ENCODE assay signal across 8 mouse cellular contexts in genomic region chr6:30402091-30402491, GRCm38 (mm10). TPM values are rescaled to one million over a fixed set of nuclear protein-coding genes. Genes with fewer than 3 reads are reported as not detected.
DNase-seq lines count a peak whose midpoint lies in the region; ATAC-seq lines count a peak whose summit lies in the region.

No protein-coding gene starts in this region.

- DNase-seq in kidney, postnatal 10 days: peak; percentile 66
- no peak for DNase-seq in kidney, adult 11 months
- peak; percentile 60 for DNase-seq in adipocyte (ENCODE audit: low spot score)
- peak; percentile 37 for DNase-seq in forebrain, embryonic 14.5 days (ENCODE audit: low spot score)
- no peak for DNase-seq in liver, embryonic 11.5 days (ENCODE audit: low spot score)
- no peak for DNase-seq in layer of hippocampus, postnatal 10 days (ENCODE audit: low spot score in 2 of 2)
- DNase-seq in Muller cell, postnatal 12 days (ENCODE audit: inconsistent ontology term): no peak

- H3K4me2 ChIP-seq in forebrain, embryonic 14.5 days (ENCODE audit: low read length): peak overlapping the region; percentile 70
- peak overlapping the region; percentile 80 for H3K4me2 ChIP-seq in liver, embryonic 11.5 days
- peak overlapping the region; percentile 60 for H3K4me2 ChIP-seq in neural tube, embryonic 15.5 days

- no peaks in the 10 kb centered on the region for H3K36me3 ChIP-seq in forebrain, embryonic 14.5 days (ENCODE audit: control insufficient read depth, insufficient read depth, low read length)
- H3K36me3 ChIP-seq in liver, embryonic 11.5 days (ENCODE audit: control insufficient read depth, insufficient read depth, low read length): no peaks in the 10 kb centered on the region
- H3K36me3 ChIP-seq in neural tube, embryonic 15.5 days: no peaks in the 10 kb centered on the region

- H3K4me1 ChIP-seq in forebrain, embryonic 14.5 days (ENCODE audit: control insufficient read depth, insufficient read depth, low read length): peaks cover 5% of the 10 kb centered on the region; the same call in 1 of the 2 replicates
- peaks cover 7% of the 10 kb centered on the region for H3K4me1 ChIP-seq in liver, embryonic 11.5 days (replicated peaks; ENCODE audit: control insufficient read depth, insufficient read depth, low read length)
- peaks cover 19% of the 10 kb centered on the region for H3K4me1 ChIP-seq in neural tube, embryonic 15.5 days

- peak overlapping the region; percentile 98 for H3K9ac ChIP-seq in forebrain, embryonic 14.5 days (ENCODE audit: low read length)
- peak overlapping the region; percentile 90 for H3K9ac ChIP-seq in liver, embryonic 11.5 days (ENCODE audit: low read depth, low read length)
- peak overlapping the region; percentile 97 for H3K9ac ChIP-seq in neural tube, embryonic 15.5 days (replicated peaks)

- under 1% methylated on average over 29 of the region's 29 CpGs for WGBS in forebrain, embryonic 14.5 days
- WGBS in liver, embryonic 11.5 days: under 1% methylated on average over 29 of the region's 29 CpGs
- WGBS in neural tube, embryonic 15.5 days: 1% methylated on average over 29 of the region's 29 CpGs

- ATAC-seq in forebrain, embryonic 14.5 days: no peak
- ATAC-seq in liver, embryonic 11.5 days (replicated peaks; ENCODE audit: low FRiP score): peak; percentile 46
- peak; percentile 16 for ATAC-seq in neural tube, embryonic 15.5 days (ENCODE audit: low FRiP score)

- H3K4me3 ChIP-seq in forebrain, embryonic 14.5 days (ENCODE audit: low read depth, low read length): peak overlapping the region; percentile 100
- H3K4me3 ChIP-seq in liver, embryonic 11.5 days (ENCODE audit: low read depth, low read length): peak overlapping the region; percentile 99
- peak overlapping the region; percentile 98 for H3K4me3 ChIP-seq in neural tube, embryonic 15.5 days (replicated peaks)

- H3K9me3 ChIP-seq in forebrain, embryonic 14.5 days (replicated peaks; ENCODE audit: control insufficient read depth, low read length): no peaks in the 10 kb centered on the region
- H3K9me3 ChIP-seq in liver, embryonic 11.5 days (ENCODE audit: control insufficient read depth, low read length): no peaks in the 10 kb centered on the region
- H3K9me3 ChIP-seq in neural tube, embryonic 15.5 days (replicated peaks): no peaks in the 10 kb centered on the region

- H3K27me3 ChIP-seq in forebrain, embryonic 14.5 days (replicated peaks; ENCODE audit: control insufficient read depth, insufficient read depth, low read length): no peaks in the 10 kb centered on the region
- no peaks in the 10 kb centered on the region for H3K27me3 ChIP-seq in liver, embryonic 11.5 days (replicated peaks; ENCODE audit: control insufficient read depth, insufficient read depth, low read length)
- H3K27me3 ChIP-seq in neural tube, embryonic 15.5 days (replicated peaks): no peaks in the 10 kb centered on the region

- H3K27ac ChIP-seq in forebrain, embryonic 14.5 days (ENCODE audit: low read depth, low read length): peak overlapping the region; percentile 96
- peak overlapping the region; percentile 91 for H3K27ac ChIP-seq in liver, embryonic 11.5 days (ENCODE audit: low read depth, low read length)
- H3K27ac ChIP-seq in neural tube, embryonic 15.5 days (replicated peaks): peak overlapping the region; percentile 94

RNA-seq across cellular contexts. Expression of gene Klhdc10, which starts 0.4 kb away (rescaled TPM):
- 35.2 and 41.1 TPM in 2 replicates for polyA plus RNA-seq in forebrain, embryonic 14.5 days (2014; fragmentation: Nextera tagmentation; extraction: Ambion mirVana)
- 19.2 and 20.8 TPM in 2 replicates for polyA plus RNA-seq in liver, embryonic 11.5 days (2014; fragmentation: Nextera tagmentation; extraction: Ambion mirVana)
- 27.6 and 29.4 TPM in 2 replicates for polyA plus RNA-seq in neural tube, embryonic 15.5 days (2015; fragmentation: Nextera tagmentation; extraction: Ambion mirVana)
- total RNA-seq in layer of hippocampus, postnatal 10 days (2021): 100 to 1,000 TPM; 132 to 157 TPM

RNA-seq across cellular contexts. Expression of gene Zc3hc1, which starts 11.3 kb away (rescaled TPM):
- polyA plus RNA-seq in forebrain, embryonic 14.5 days (2014; fragmentation: Nextera tagmentation; extraction: Ambion mirVana): 79.2 and 82.8 TPM in 2 replicates
- 64.6 and 68.5 TPM in 2 replicates for polyA plus RNA-seq in liver, embryonic 11.5 days (2014; fragmentation: Nextera tagmentation; extraction: Ambion mirVana)
- 56.2 and 59.2 TPM in 2 replicates for polyA plus RNA-seq in neural tube, embryonic 15.5 days (2015; fragmentation: Nextera tagmentation; extraction: Ambion mirVana)
- 10 to 100 TPM; 27.4 to 27.6 TPM for total RNA-seq in layer of hippocampus, postnatal 10 days (2021)

Comparison
In these comparisons a context has a peak if more than half of its experiments do, and no peak if none do; other contexts are left out.
1. DNase-seq: peak in kidney, postnatal 10 days (single experiment), adipocyte (single experiment) and forebrain, embryonic 14.5 days (single experiment); none in kidney, adult 11 months (single experiment), liver, embryonic 11.5 days (single experiment), layer of hippocampus, postnatal 10 days (0 of 2) and Muller cell, postnatal 12 days (single experiment).
2. Peak in every context shown above with its lines, with median percentiles within 50 percentile points of each other: H3K27ac ChIP-seq, H3K4me2 ChIP-seq, H3K4me3 ChIP-seq and H3K9ac ChIP-seq.